Mouse (Mus musculus) E14TG2a.4 (cell line): ENCODE data around the gene Gm20696.

Source experiments
- H3K27me3 ChIP-seq: 2 replicates; pipeline ENCODE4 v1.6.1; 2014; ENCODE audit warnings: low read length, control low read depth; ENCODE audit not compliant: insufficient read depth
- H3K36me3 ChIP-seq: 2 replicates; pipeline ENCODE4 v1.6.1; 2014; ENCODE audit warnings: low read length, control low read depth; ENCODE audit not compliant: insufficient read depth
- H3K4me1 ChIP-seq: replicated peaks from 2 replicates; pipeline ENCODE4 v1.6.1; 2014; ENCODE audit warnings: low read depth, low read length, control low read depth
- H3K4me3 ChIP-seq: replicated peaks from 2 replicates; pipeline ENCODE4 v1.5.1; 2014; ENCODE audit warnings: mild to moderate bottlenecking, low read length
- H3K9me3 ChIP-seq: 2 replicates; pipeline ENCODE4 v1.6.1; 2014; ENCODE audit warnings: low read length, control low read depth
- CTCF ChIP-seq: conservative IDR thresholded peaks from 2 replicates; pipeline ENCODE4 v1.5.1; 2014; ENCODE audit warnings: low read length
- NANOG ChIP-seq: IDR thresholded peaks from 2 replicates; pipeline ENCODE4 v1.6.1; 2014; ENCODE audit warnings: borderline replicate concordance, low read length, mixed read lengths
- POU5F1 ChIP-seq: IDR thresholded peaks from 2 replicates; pipeline ENCODE4 v1.6.1; 2014; ENCODE audit warnings: low read length, borderline replicate concordance

Gene Gm20696

GRCm38 (mm10) chr6:99599229-99599628 is 67.4 kb downstream of the Gm20696 start:
- Histone ChIP-seq H3K9me3 (no peaks in the 10 kb centered on the region), H3K36me3 (no peaks in the 10 kb centered on the region), H3K4me1 (peaks cover 6% of the 10 kb centered on the region), H3K4me3 (no peak overlapping the region), H3K27me3 (peaks cover 10% of the 10 kb centered on the region)
- TF ChIP-seq NANOG, result no peak
- TF ChIP-seq POU5F1, result no peak
- TF ChIP-seq CTCF, result no peak

GRCm38 (mm10) chr6:99577040-99577439 is 89.6 kb downstream of the Gm20696 start:
- TF ChIP-seq POU5F1 (no peak), NANOG (no peak), CTCF (no peak)

GRCm38 (mm10) chr6:99575633-99576032 is 91.0 kb downstream of the Gm20696 start:
- H3K27me3 ChIP-seq, result peaks cover 7% of the 10 kb centered on the region; the same call in 1 of the 2 replicates
- no peak overlapping the region for H3K4me3 ChIP-seq
- TF ChIP-seq POU5F1 (no peak), NANOG (no peak), CTCF (no peak)
- no peaks in the 10 kb centered on the region for H3K4me1 ChIP-seq
- H3K36me3 ChIP-seq, result no peaks in the 10 kb centered on the region
- H3K9me3 ChIP-seq, result no peaks in the 10 kb centered on the region

More at GRCm38 (mm10) chr6:99577040-99577439, 89.6 kb downstream of the Gm20696 start:
- H3K4me3 ChIP-seq, result no peak overlapping the region
- H3K9me3 ChIP-seq, result no peaks in the 10 kb centered on the region
- H3K4me1 ChIP-seq, result no peaks in the 10 kb centered on the region
- H3K36me3 ChIP-seq, result no peaks in the 10 kb centered on the region
- 0 out of 2 replicates have a peak, but pooled peaks cover 3% of the 10 kb centered on the region for H3K27me3 ChIP-seq

GRCm38 (mm10) chr6:99573343-99573742 is 93.3 kb downstream of the Gm20696 start:
- H3K9me3 ChIP-seq, result no peaks in the 10 kb centered on the region
- TF ChIP-seq NANOG, result no peak
- TF ChIP-seq CTCF, result peak; percentile 24; the same call in 1 of the 2 replicates
- peaks cover 15% of the 10 kb centered on the region for H3K27me3 ChIP-seq
- no peaks in the 10 kb centered on the region for H3K36me3 ChIP-seq
- H3K4me3 ChIP-seq, result no peak overlapping the region
- H3K4me1 ChIP-seq, result no peaks in the 10 kb centered on the region

- TF ChIP-seq CTCF (no peak), POU5F1 (no peak), NANOG (no peak)
- H3K27me3 ChIP-seq, result peaks cover 17% of the 10 kb centered on the region
- no peaks in the 10 kb centered on the region for H3K4me1 ChIP-seq
- no peaks in the 10 kb centered on the region for H3K9me3 ChIP-seq
- H3K36me3 ChIP-seq, result no peaks in the 10 kb centered on the region
- no peak overlapping the region for H3K4me3 ChIP-seq
These were observed 94.5 kb downstream of the Gm20696 start for GRCm38 (mm10) chr6:99572071-99572470.

- Histone ChIP-seq H3K36me3 (no peaks in the 10 kb centered on the region), H3K4me3 (no peak overlapping the region), H3K4me1 (no peaks in the 10 kb centered on the region), H3K27me3 (peaks cover 15% of the 10 kb centered on the region), H3K9me3 (no peaks in the 10 kb centered on the region)
- TF ChIP-seq POU5F1, result no peak
These were observed 99.7 kb downstream of the Gm20696 start for GRCm38 (mm10) chr6:99566921-99567320.

- Histone ChIP-seq H3K36me3 (no peaks in the 10 kb centered on the region), H3K27me3 (peaks cover 10% of the 10 kb centered on the region), H3K4me1 (peaks cover 8% of the 10 kb centered on the region), H3K9me3 (no peaks in the 10 kb centered on the region), H3K4me3 (no peak overlapping the region)
- TF ChIP-seq POU5F1 (no peak), CTCF (no peak), NANOG (no peak)
These were observed 101.8 kb downstream of the Gm20696 start for GRCm38 (mm10) chr6:99564766-99565165.

- no peaks in the 10 kb centered on the region for H3K36me3 ChIP-seq
- no peak for TF ChIP-seq NANOG
- TF ChIP-seq POU5F1, result no peak
- TF ChIP-seq CTCF, result no peak
- H3K4me3 ChIP-seq, result no peak overlapping the region
- H3K27me3 ChIP-seq, result no peaks in the 10 kb centered on the region
- H3K9me3 ChIP-seq, result no peaks in the 10 kb centered on the region
- peaks cover 13% of the 10 kb centered on the region for H3K4me1 ChIP-seq
These were observed 109.6 kb downstream of the Gm20696 start for GRCm38 (mm10) chr6:99556950-99557349.

- Histone ChIP-seq H3K27me3 (no peaks in the 10 kb centered on the region), H3K9me3 (peaks cover 6% of the 10 kb centered on the region; the same call in 1 of the 2 replicates), H3K4me3 (no peak overlapping the region), H3K4me1 (peaks cover 13% of the 10 kb centered on the region), H3K36me3 (no peaks in the 10 kb centered on the region)
- TF ChIP-seq POU5F1, result no peak
- no peak for TF ChIP-seq NANOG
- no peak for TF ChIP-seq CTCF
These were observed 113.8 kb downstream of the Gm20696 start for GRCm38 (mm10) chr6:99552816-99553215.
